Mouse (Mus musculus): ENCODE measurements around the gene Gm6096.
A peak's percentile ranks its signal among the peaks of the same experiment; 100 is the strongest.
"Not testable (repeated sequence)": the region's sequence is repeated elsewhere in the genome, so short reads cannot be mapped to it uniquely, and the experiment has no call there.

Gm6096 gene

GRCm38 (mm10) chr7:34250738-34251137 lies at the start of gene Gm6096:
Gm6096 (plus strand) TSS chr7:34251038.
- DNase-seq (ENCODE audit: extremely low read depth, low read depth), result no peak

- not testable (repeated sequence) for DNase-seq (ENCODE audit: extremely low read depth, low read depth)
Measured at GRCm38 (mm10) chr7:34202147-34202546, 48.7 kb upstream of the Gm6096 start.

GRCm38 (mm10) chr7:34206331-34206730 lies 44.5 kb upstream of the Gm6096 start:
- DNase-seq (ENCODE audit: extremely low read depth, low read depth), result no peak

- DNase-seq (ENCODE audit: extremely low read depth, low read depth), result no peak
Measured at GRCm38 (mm10) chr7:34208027-34208745, 42.7 kb upstream of the Gm6096 start.

- no peak for DNase-seq (ENCODE audit: extremely low read depth, low read depth)
Measured at GRCm38 (mm10) chr7:34213281-34213680, 37.6 kb upstream of the Gm6096 start.

GRCm38 (mm10) chr7:34214644-34215043 lies 36.2 kb upstream of the Gm6096 start:
- no peak for DNase-seq (ENCODE audit: extremely low read depth, low read depth)

- no peak for DNase-seq (ENCODE audit: extremely low read depth, low read depth)
Measured at GRCm38 (mm10) chr7:34215481-34215880, 35.4 kb upstream of the Gm6096 start.

- DNase-seq (ENCODE audit: extremely low read depth, low read depth), result no peak
Measured at GRCm38 (mm10) chr7:34216474-34216873, 34.4 kb upstream of the Gm6096 start.

GRCm38 (mm10) chr7:34218496-34218895 lies 32.3 kb upstream of the Gm6096 start:
- no peak for DNase-seq (ENCODE audit: extremely low read depth, low read depth)

GRCm38 (mm10) chr7:34221594-34222250 lies 29.1 kb upstream of the Gm6096 start:
- no peak for DNase-seq (ENCODE audit: extremely low read depth, low read depth)

GRCm38 (mm10) chr7:34222340-34222739 lies 28.5 kb upstream of the Gm6096 start:
- DNase-seq (ENCODE audit: extremely low read depth, low read depth), result no peak

- DNase-seq (ENCODE audit: extremely low read depth, low read depth), result no peak
Measured at GRCm38 (mm10) chr7:34224308-34224707, 26.5 kb upstream of the Gm6096 start.

GRCm38 (mm10) chr7:34226086-34226485 lies 24.8 kb upstream of the Gm6096 start:
- DNase-seq (ENCODE audit: extremely low read depth, low read depth), result no peak

GRCm38 (mm10) chr7:34226846-34227245 lies 24.0 kb upstream of the Gm6096 start:
- DNase-seq (ENCODE audit: extremely low read depth, low read depth), result no peak

GRCm38 (mm10) chr7:34228641-34229040 lies 22.2 kb upstream of the Gm6096 start:
- no peak for DNase-seq (ENCODE audit: extremely low read depth, low read depth)

- DNase-seq (ENCODE audit: extremely low read depth, low read depth), result no peak
Measured at GRCm38 (mm10) chr7:34229153-34229552, 21.7 kb upstream of the Gm6096 start.

- no peak for DNase-seq (ENCODE audit: extremely low read depth, low read depth)
Measured at GRCm38 (mm10) chr7:34229691-34230111, 21.1 kb upstream of the Gm6096 start.

- DNase-seq (ENCODE audit: extremely low read depth, low read depth), result peak; percentile 73
Measured at GRCm38 (mm10) chr7:34230116-34230515, 20.7 kb upstream of the Gm6096 start, which contains the start of gene Gpi1. Gpi1 (minus strand) TSS chr7:34230336.

GRCm38 (mm10) chr7:34232785-34233725 lies 17.8 kb upstream of the Gm6096 start:
- no peak for DNase-seq (ENCODE audit: extremely low read depth, low read depth)

- DNase-seq (ENCODE audit: extremely low read depth, low read depth), result peak; percentile 95
Measured at GRCm38 (mm10) chr7:34233909-34234609, 16.8 kb upstream of the Gm6096 start.
